Mouse (Mus musculus) midbrain, embryonic 11.5 days (tissue): ENCODE results near the gene Bbs5. TPM values are rescaled to one million over a fixed set of nuclear protein-coding genes. Genes with fewer than 3 reads are reported as not detected.
"Not testable (repeated sequence)": the region's sequence is repeated elsewhere in the genome, so short reads cannot be mapped to it uniquely, and the experiment has no call there.

Experiments
- ATAC-seq: fragments of 200-750 bp; cut with Nextera tagmentation; 2 replicates; pipeline ENCODE4 v1.8.0; 2017; ENCODE audit warnings: moderate TSS enrichment, moderate library complexity; ENCODE audit not compliant: low FRiP score
- DNase-seq: peaks from one replicate; pipeline ENCODE4 v3.0.0; 2015; ENCODE audit warnings: low spot score; ENCODE audit errors: missing footprints
- H3K27ac ChIP-seq: fragments of 300-500 bp; sonication (generic); 2 replicates; pipeline ENCODE4 v1.5.1; 2014; ENCODE audit warnings: low read depth, low read length
- H3K27me3 ChIP-seq: fragments of 300-500 bp; sonication (generic); 2 replicates; pipeline ENCODE4 v1.6.1; 2014; ENCODE audit warnings: mild to moderate bottlenecking, low read length, moderate library complexity, mixed read lengths; ENCODE audit not compliant: control insufficient read depth, insufficient read depth
- H3K36me3 ChIP-seq: fragments of 300-500 bp; sonication (generic); 2 replicates; pipeline ENCODE4 v1.6.1; 2014; ENCODE audit warnings: mild to moderate bottlenecking, low read length, moderate library complexity, mixed read lengths; ENCODE audit not compliant: control insufficient read depth, insufficient read depth
- H3K4me1 ChIP-seq: fragments of 300-500 bp; sonication (generic); 2 replicates; pipeline ENCODE4 v1.6.1; 2014; ENCODE audit warnings: low read length; ENCODE audit not compliant: control insufficient read depth, insufficient read depth
- H3K4me2 ChIP-seq: fragments of 300-500 bp; sonication (generic); 2 replicates; pipeline ENCODE4 v1.6.1; 2014; ENCODE audit warnings: mild to moderate bottlenecking, moderate library complexity
- H3K4me3 ChIP-seq: fragments of 300-500 bp; sonication (generic); 2 replicates; pipeline ENCODE4 v1.5.1; 2014; ENCODE audit warnings: low read depth, low read length
- H3K9ac ChIP-seq: fragments of 300-500 bp; sonication (generic); 2 replicates; pipeline ENCODE4 v1.6.1; 2014; ENCODE audit warnings: low read length
- H3K9me3 ChIP-seq: fragments of 300-500 bp; sonication (generic); 2 replicates; pipeline ENCODE4 v1.6.1; 2016; ENCODE audit warnings: low read length; ENCODE audit not compliant: control insufficient read depth
- WGBS: fragments of 180-500 bp; shearing (Covaris S2); extraction: QIAGEN DNeasy Blood & Tissue Kit; methylation state at CpG from one replicate; pipeline ENCODE4 v1.1.7; 2014; 5-methylcytosine and 5-hydroxymethylcytosine counted together
- polyA plus RNA-seq: library from polyadenylated mRNA; unstranded; fragments of >200 nt; fragmentation: Nextera tagmentation; extraction: Ambion mirVana; gene quantifications from 2 replicates; pipeline ENCODE4 v1.2.1, GENCODE M21; 2014

Gene Bbs5
- polyA plus RNA-seq, 1 experiment from 2014 or later = 12.4 TPM

DNA sequence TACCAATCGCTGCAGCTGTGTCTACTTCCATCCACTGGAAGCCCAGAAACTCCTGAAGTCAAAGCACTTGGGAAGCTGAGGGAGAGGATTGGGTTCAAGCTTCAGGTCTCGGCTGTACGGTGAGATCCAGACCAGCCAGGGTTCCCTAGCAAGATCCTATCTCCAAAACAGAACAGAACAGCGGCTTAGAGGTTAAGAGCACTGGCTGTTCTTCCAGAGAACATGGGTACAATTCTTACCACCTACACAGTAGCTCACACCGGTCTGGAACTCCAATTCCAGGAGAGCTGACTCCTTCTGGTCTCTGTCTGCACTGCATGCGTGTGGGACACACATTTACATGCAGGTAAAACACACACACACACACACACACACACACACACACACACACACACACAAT, 17.1 kb upstream of the Bbs5 start:
- 91% methylated on average over 6 of the region's 6 CpGs for WGBS
- no peaks in the 10 kb centered on the region for H3K36me3 ChIP-seq
- DNase-seq (no peak), ATAC-seq (no peak)
- no peak overlapping the region for H3K4me2 ChIP-seq
- H3K27me3 ChIP-seq = no peaks in the 10 kb centered on the region
- H3K9me3 ChIP-seq = no peaks in the 10 kb centered on the region
- no peak overlapping the region for H3K27ac ChIP-seq
- H3K4me1 ChIP-seq = no peaks in the 10 kb centered on the region
- no peak overlapping the region for H3K9ac ChIP-seq
- no peak overlapping the region for H3K4me3 ChIP-seq

DNA sequence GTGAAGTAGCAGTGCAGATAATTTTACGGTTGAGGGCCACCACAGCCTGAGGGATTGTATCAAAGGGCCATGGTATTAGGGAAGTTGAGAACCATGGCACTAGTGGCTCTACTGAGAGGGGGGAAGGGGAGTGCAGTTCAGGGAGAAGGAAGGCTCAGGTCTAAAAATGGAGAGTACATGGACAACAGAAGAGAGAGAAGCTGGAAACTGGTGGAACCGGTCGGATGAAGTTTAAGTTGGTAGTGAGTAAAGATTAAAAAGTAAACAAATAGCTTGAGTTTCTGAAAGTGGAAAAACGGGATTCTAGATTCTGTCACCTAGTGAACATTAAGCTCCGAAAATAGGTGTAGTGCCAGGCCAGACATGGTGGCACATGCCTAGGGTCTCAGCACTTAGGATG, 16.2 kb upstream of the Bbs5 start:
- Histone ChIP-seq H3K36me3 (no peaks in the 10 kb centered on the region), H3K9ac (no peak overlapping the region), H3K9me3 (no peaks in the 10 kb centered on the region), H3K4me1 (no peaks in the 10 kb centered on the region), H3K27me3 (no peaks in the 10 kb centered on the region), H3K27ac (no peak overlapping the region), H3K4me3 (no peak overlapping the region), H3K4me2 (no peak overlapping the region)
- ATAC-seq (no peak), DNase-seq (no peak)
- 90% methylated on average over 5 of the region's 5 CpGs for WGBS

- Histone ChIP-seq H3K27me3 (no peaks in the 10 kb centered on the region), H3K4me3 (no peak overlapping the region), H3K27ac (no peak overlapping the region), H3K9ac (no peak overlapping the region), H3K4me1 (no peaks in the 10 kb centered on the region), H3K36me3 (no peaks in the 10 kb centered on the region), H3K4me2 (no peak overlapping the region), H3K9me3 (no peaks in the 10 kb centered on the region)
- ATAC-seq = no peak
- 93% methylated on average over 2 of the region's 2 CpGs for WGBS
- no peak for DNase-seq
Observed at GRCm38 (mm10) chr2:69631449-69631848, 15.5 kb upstream of the Bbs5 start.

GRCm38 (mm10) chr2:69635064-69635701, 11.8 kb upstream of the Bbs5 start:
- peak overlapping the region; percentile 5; the same call in 1 of the 2 replicates for H3K4me2 ChIP-seq
- peak; percentile 59; the same call in 1 of the 2 replicates for ATAC-seq

DNA sequence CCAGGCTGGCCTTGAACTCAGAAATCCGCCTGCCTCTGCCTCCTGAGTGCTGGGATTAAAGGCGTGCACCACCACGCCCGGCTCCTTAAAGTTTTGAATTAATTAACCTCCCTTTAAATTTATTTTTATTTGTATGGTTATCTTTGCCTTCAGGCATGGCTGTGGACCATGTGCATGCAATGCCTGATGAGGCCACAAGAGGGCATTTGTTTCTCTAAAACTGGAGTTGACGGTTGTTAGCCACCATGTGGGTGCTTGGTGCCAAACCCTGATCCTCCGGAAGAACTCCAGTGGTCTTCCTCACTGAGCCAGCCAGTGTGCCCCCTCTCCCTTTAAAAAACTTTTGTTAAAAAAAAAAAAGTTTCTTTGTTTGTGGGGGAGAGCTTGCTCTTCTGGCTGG, 11.2 kb upstream of the Bbs5 start:
- Histone ChIP-seq H3K9ac (no peak overlapping the region), H3K4me2 (no peak overlapping the region), H3K27me3 (no peaks in the 10 kb centered on the region), H3K4me3 (no peak overlapping the region), H3K27ac (no peak overlapping the region), H3K36me3 (no peaks in the 10 kb centered on the region), H3K4me1 (no peaks in the 10 kb centered on the region), H3K9me3 (no peaks in the 10 kb centered on the region)
- DNase-seq (no peak), ATAC-seq (0 out of 2 replicates have a peak, but pooled peaks have one; percentile 4)
- 71% methylated on average over 6 of the region's 6 CpGs for WGBS

More at GRCm38 (mm10) chr2:69635064-69635701, 11.8 kb upstream of the Bbs5 start:
- Histone ChIP-seq H3K4me1 (no peaks in the 10 kb centered on the region), H3K27me3 (no peaks in the 10 kb centered on the region), H3K9ac (no peak overlapping the region), H3K9me3 (no peaks in the 10 kb centered on the region), H3K4me3 (peak overlapping the region; percentile 6; the same call in 1 of the 2 replicates), H3K27ac (no peak overlapping the region), H3K36me3 (no peaks in the 10 kb centered on the region)
- peak; percentile 95 for DNase-seq
- 14% methylated on average over 11 of the region's 11 CpGs for WGBS

DNA sequence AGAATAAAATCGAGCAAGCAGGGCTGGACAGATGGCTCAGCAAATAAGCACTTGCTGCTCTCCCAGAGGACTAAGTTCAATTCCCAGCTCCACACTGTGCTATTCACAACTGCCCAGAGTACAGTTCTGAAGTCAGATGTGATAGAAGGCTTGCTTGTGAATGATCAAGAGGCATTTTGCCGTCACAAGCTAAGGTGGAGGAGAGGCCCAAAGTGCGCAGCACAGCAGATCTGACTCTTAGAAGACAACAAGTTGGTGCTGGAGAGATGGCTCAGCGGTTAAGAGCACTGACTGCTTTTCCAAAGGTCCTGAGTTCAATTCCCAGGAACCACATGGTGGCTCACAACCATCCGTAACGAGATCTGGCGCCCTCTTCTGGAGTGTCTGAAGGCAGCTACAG, 9.0 kb upstream of the Bbs5 start:
- not testable (repeated sequence) for H3K27me3 ChIP-seq, DNase-seq
- WGBS = 70% methylated on average over 7 of the region's 7 CpGs

DNA sequence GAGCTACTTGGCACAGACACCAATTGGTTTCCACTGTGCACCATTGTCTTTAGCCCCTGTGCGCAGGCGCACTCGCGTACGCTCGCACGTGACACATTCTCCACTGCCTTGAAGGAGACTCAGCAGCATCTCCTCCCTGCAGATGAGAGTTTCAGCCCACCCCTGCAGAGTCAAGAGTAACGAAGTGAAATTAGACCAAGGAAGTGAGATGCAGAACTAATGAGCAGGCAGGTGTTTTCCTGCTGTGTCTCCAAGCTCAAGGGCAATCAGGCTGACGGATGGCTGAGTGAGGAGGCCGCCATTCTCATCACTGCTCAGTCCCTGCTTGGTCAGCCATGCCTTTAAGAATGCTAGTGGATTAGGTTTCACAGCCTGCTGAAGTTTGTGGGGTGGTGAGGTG, 6.9 kb upstream of the Bbs5 start:
- Histone ChIP-seq H3K9me3 (no peaks in the 10 kb centered on the region), H3K4me1 (no peaks in the 10 kb centered on the region), H3K4me3 (no peak overlapping the region), H3K9ac (no peak overlapping the region), H3K27me3 (no peaks in the 10 kb centered on the region), H3K27ac (no peak overlapping the region), H3K36me3 (no peaks in the 10 kb centered on the region), H3K4me2 (no peak overlapping the region)
- DNase-seq (no peak), ATAC-seq (no peak)
- WGBS = 68% methylated on average over 10 of the region's 10 CpGs

More for the DNA sequence above, 9.0 kb upstream of the Bbs5 start:
- not testable (repeated sequence) for H3K4me1 ChIP-seq, H3K4me3 ChIP-seq, H3K9ac ChIP-seq, H3K9me3 ChIP-seq, H3K27ac ChIP-seq, H3K4me2 ChIP-seq, ATAC-seq, H3K36me3 ChIP-seq

GRCm38 (mm10) chr2:69644968-69645617, 1.9 kb upstream of the Bbs5 start:
- Histone ChIP-seq H3K4me2 (no peak overlapping the region), H3K4me1 (0 out of 2 replicates have a peak, but pooled peaks cover 4% of the 10 kb centered on the region), H3K9me3 (no peaks in the 10 kb centered on the region), H3K27me3 (no peaks in the 10 kb centered on the region), H3K9ac (no peak overlapping the region), H3K4me3 (no peak overlapping the region), H3K36me3 (no peaks in the 10 kb centered on the region), H3K27ac (no peak overlapping the region)
- 93% methylated on average over 11 of the region's 11 CpGs for WGBS
- DNase-seq = no peak
- ATAC-seq = no peak

DNA sequence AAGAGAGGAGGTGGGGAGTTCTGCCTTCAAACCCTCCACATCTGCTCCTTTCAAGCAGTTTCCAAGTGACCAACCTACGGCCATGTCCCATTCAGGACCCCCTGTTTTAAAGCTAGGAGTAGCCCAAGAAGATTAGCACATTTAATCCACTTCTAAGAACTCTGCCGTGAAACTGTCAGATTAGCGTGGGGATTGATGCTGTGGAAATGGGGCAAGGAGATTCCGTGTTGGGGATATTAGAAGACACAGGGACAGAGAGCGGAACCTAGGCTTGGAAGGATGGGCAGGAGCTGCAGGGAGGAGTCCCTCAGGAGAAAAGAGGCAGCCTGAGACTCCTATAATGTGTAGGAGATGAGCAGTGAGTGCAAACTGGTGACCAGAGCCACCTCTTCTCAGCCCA, 2.7 kb downstream of the Bbs5 start:
- Histone ChIP-seq H3K36me3 (no peaks in the 10 kb centered on the region), H3K27me3 (no peaks in the 10 kb centered on the region), H3K9me3 (no peaks in the 10 kb centered on the region), H3K27ac (no peak overlapping the region), H3K4me2 (no peak overlapping the region), H3K4me1 (0 out of 2 replicates have a peak, but pooled peaks cover 4% of the 10 kb centered on the region), H3K9ac (no peak overlapping the region), H3K4me3 (no peak overlapping the region)
- ATAC-seq (no peak), DNase-seq (no peak)
- WGBS = 55% methylated on average over 5 of the region's 5 CpGs
